Mouse (Mus musculus) liver, postnatal 0 days (tissue): ENCODE results near the gene Plin4.

Experiments
- CTCF ChIP-seq: sonication (generic); IDR thresholded peaks from 2 replicates; pipeline ENCODE4 v1.5.1; 2016; ENCODE audit warnings: antibody characterized with exemption, low read depth
- EP300 ChIP-seq: IDR thresholded peaks from 2 replicates; pipeline ENCODE4 v1.6.1; 2016; ENCODE audit warnings: antibody characterized with exemption, low read depth, mild to moderate bottlenecking

GRCm38 (mm10) chr17:56103465-56104285 lies 5.9 kb downstream of the Plin4 start:
- TF ChIP-seq EP300 (no peak), CTCF (no peak)
